Mouse (Mus musculus) intestine, embryonic 14.5 days (tissue): ENCODE data around the gene Prpf6. TPM values are rescaled to one million over a fixed set of nuclear protein-coding genes. Genes with fewer than 3 reads are reported as not detected.

Source experiments
- ATAC-seq: fragments of 200-750 bp; cut with Nextera tagmentation; replicated peaks from 2 replicates; pipeline ENCODE4 v1.8.0; 2017; ENCODE audit warnings: low read depth, moderate number of reproducible peaks, moderate TSS enrichment, moderate library complexity; ENCODE audit not compliant: low FRiP score, low TSS enrichment
- DNase-seq: peaks from one replicate; pipeline ENCODE4 v3.0.0-alpha.2; 2018; ENCODE audit warnings: low spot score
- H3K27ac ChIP-seq: fragments of 300-500 bp; sonication (generic); 2 replicates; pipeline ENCODE4 v1.5.1; 2014; ENCODE audit warnings: low read depth, mild to moderate bottlenecking, control low read depth
- H3K27me3 ChIP-seq: fragments of 300-500 bp; sonication (generic); replicated peaks from 2 replicates; pipeline ENCODE4 v1.6.1; 2014; ENCODE audit warnings: low read length, control low read depth; ENCODE audit not compliant: control insufficient read depth, insufficient read depth
- H3K36me3 ChIP-seq: fragments of 300-500 bp; sonication (generic); 2 replicates; pipeline ENCODE4 v1.6.1; 2014; ENCODE audit warnings: low read length, control low read depth; ENCODE audit not compliant: control insufficient read depth, insufficient read depth
- H3K4me1 ChIP-seq: fragments of 300-500 bp; sonication (generic); replicated peaks from 2 replicates; pipeline ENCODE4 v1.6.1; 2014; ENCODE audit warnings: low read length, control low read depth, mixed read lengths; ENCODE audit not compliant: control insufficient read depth, insufficient read depth
- H3K4me2 ChIP-seq: fragments of 300-500 bp; sonication (generic); 2 replicates; pipeline ENCODE4 v1.6.1; 2014; ENCODE audit warnings: low read length
- H3K4me3 ChIP-seq: fragments of 300-500 bp; sonication (generic); 2 replicates; pipeline ENCODE4 v1.5.1; 2014; ENCODE audit warnings: low read depth, low read length, control low read depth, mixed read lengths
- H3K9ac ChIP-seq: fragments of 300-500 bp; sonication (generic); 2 replicates; pipeline ENCODE4 v1.6.1; 2014; ENCODE audit warnings: mild to moderate bottlenecking, low read length
- H3K9me3 ChIP-seq: fragments of 300-500 bp; sonication (generic); 2 replicates; pipeline ENCODE4 v1.6.1; 2016; ENCODE audit warnings: low read length, control low read depth; ENCODE audit not compliant: control insufficient read depth
- WGBS: fragments of 180-500 bp; shearing (Covaris S2); extraction: QIAGEN DNeasy Blood & Tissue Kit; methylation state at CpG from one replicate; pipeline ENCODE4 v1.1.7; 2014; 5-methylcytosine and 5-hydroxymethylcytosine counted together
- polyA plus RNA-seq: library from polyadenylated mRNA; unstranded; fragments of >200 nt; fragmentation: Nextera tagmentation; extraction: Ambion mirVana; gene quantifications from 2 replicates; pipeline ENCODE4 v1.2.1, GENCODE M21; 2014

Prpf6 gene
- polyA plus RNA-seq, 1 experiment from 2014 or later, result 53.6 TPM

DNA sequence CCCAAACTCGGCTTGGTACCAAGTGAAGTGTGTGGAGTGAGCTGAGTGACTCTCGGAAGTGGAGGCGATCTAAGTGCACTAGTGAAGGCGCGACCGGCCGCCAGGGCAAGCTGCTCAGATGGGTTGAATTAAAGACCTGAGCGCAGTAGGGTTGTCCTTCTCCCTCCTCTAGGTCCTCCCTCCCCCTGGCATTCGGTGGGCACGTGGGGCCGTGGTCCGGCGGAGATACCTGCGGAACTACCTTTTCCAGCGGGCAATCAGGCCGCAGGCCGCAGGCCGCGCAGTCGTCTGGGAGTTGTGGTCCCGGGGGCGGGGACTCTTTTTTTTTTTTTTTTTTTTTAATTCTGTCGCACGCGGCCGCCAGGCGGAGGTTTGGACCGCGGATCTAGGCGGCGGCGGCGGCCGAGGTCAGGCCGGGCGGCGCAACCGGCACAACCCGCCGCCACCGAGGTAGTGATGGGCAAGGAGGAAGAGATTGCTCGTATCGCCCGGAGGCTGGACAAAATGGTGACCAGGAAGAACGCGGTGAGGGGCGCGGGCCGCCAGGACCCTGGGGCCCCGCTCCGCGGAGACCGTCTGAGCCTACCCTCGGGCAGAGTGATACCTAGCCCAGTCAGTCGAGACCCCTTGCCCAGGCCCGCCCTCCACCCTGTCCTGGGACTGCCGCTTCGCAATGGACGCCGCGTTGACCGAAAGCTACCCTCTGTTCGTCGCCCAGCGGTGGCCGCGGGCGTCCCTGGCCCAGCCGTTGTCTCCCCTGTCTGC, 88.5 kb downstream of the Prpf6 start, which contains the start of gene Tcea2:
Gene Tcea2 (plus strand): TSS at position 360 of the 765 bp plus-strand sequence.
- peak within 1 kb of the TSS; percentile 95 for H3K4me2 ChIP-seq
- under 1% methylated on average over 69 of the region's 69 CpGs for WGBS
- DNase-seq, result peak; percentile 90
- H3K9me3 ChIP-seq, result no peaks in the 10 kb centered on the region
- no peak within 1 kb of the TSS; the same call in 1 of the 2 replicates for H3K27ac ChIP-seq
- H3K4me3 ChIP-seq, result peak within 1 kb of the TSS; percentile 66
- peaks cover 11% of the 10 kb centered on the region; the same call in 1 of the 2 replicates for H3K4me1 ChIP-seq
- ATAC-seq, result peak; percentile 63
- no peaks in the 10 kb centered on the region for H3K27me3 ChIP-seq
- H3K36me3 ChIP-seq, result peaks cover 4% of the 10 kb centered on the region; the same call in 1 of the 2 replicates
- H3K9ac ChIP-seq, result peak within 1 kb of the TSS; percentile 84

DNA sequence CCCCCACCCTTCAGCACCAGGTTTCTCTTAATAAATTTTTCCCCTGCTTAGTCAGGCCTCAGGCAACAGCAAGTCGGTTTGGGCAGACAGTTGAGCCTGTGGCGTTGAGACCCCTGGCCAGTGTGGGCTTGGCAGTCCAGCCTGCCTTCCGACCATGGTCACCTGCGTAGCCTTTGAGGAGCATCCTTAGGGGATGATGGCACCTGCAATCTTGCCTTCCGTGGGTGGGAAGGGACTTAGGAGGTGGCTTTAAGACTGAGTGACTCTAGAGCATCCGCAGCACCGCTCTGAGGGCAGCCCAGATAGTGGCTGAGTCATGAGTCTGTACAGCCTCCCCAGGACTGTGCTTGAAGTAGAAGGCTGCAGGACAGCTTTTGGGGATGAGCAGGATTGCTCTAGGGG, 89.0 kb downstream of the Prpf6 start:
- Histone ChIP-seq H3K36me3 (peaks cover 6% of the 10 kb centered on the region; the same call in 1 of the 2 replicates), H3K9me3 (no peaks in the 10 kb centered on the region), H3K4me3 (peak overlapping the region; percentile 66), H3K4me2 (peak overlapping the region; percentile 95), H3K27me3 (no peaks in the 10 kb centered on the region), H3K9ac (peak overlapping the region; percentile 84), H3K27ac (no peak overlapping the region; the same call in 1 of the 2 replicates), H3K4me1 (peaks cover 6% of the 10 kb centered on the region; the same call in 1 of the 2 replicates)
- peak; percentile 14 for ATAC-seq
- WGBS, result 18% methylated on average over 7 of the region's 7 CpGs
- peak; percentile 75 for DNase-seq

DNA sequence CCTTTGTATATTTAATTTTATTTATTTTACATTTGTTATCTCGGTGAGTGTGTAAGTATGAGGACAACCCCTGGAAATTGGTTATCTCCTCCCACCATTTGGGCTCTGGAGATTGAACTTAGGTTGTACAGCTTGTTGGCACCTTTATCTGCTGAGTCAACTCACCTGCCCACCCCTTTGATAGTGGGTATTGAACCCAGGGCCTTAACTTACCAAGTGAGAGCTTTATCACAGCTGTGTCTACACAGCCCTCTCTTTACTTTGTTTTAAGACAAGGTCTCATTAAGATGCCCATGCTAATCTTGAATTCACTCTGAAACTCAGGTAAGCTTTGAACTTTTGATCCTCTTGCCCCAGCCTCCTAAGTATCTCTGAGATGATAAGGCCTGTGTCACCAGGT, 90.3 kb downstream of the Prpf6 start:
- WGBS, result 71% methylated on average over 1 of the region's 1 CpGs

DNA sequence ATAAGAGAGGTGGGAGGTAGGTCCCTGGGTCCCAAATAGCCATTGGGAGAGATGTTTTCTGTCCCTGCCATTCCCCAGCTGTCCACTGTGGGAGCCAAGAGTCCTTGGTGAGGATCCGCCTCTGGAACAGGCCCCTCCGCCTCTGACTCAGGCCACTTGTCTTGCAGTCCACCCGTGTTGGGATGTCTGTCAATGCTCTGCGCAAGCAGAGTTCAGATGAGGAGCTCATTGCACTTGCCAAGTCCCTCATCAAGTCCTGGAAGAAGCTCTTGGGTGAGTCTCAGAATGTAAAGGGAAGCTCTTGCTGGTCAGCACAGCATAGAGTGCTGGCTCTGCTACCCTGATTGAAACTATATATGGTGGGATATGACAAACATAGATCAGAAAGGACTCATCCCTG, 91.7 kb downstream of the Prpf6 start:
- Histone ChIP-seq H3K27ac (no peak overlapping the region), H3K4me1 (peaks cover 6% of the 10 kb centered on the region; the same call in 1 of the 2 replicates), H3K4me3 (no peak overlapping the region), H3K27me3 (no peaks in the 10 kb centered on the region), H3K4me2 (no peak overlapping the region), H3K9ac (no peak overlapping the region), H3K36me3 (peaks cover 33% of the 10 kb centered on the region), H3K9me3 (no peaks in the 10 kb centered on the region)
- no peak for DNase-seq
- WGBS, result 58% methylated on average over 4 of the region's 4 CpGs
- no peak for ATAC-seq

More for the DNA sequence above, 90.3 kb downstream of the Prpf6 start:
- H3K9ac ChIP-seq, result no peak overlapping the region
- peaks cover 19% of the 10 kb centered on the region for H3K36me3 ChIP-seq
- peaks cover 6% of the 10 kb centered on the region; the same call in 1 of the 2 replicates for H3K4me1 ChIP-seq
- no peaks in the 10 kb centered on the region for H3K27me3 ChIP-seq
- no peaks in the 10 kb centered on the region for H3K9me3 ChIP-seq
- no peak for ATAC-seq
- no peak overlapping the region for H3K27ac ChIP-seq
- no peak for DNase-seq
- H3K4me2 ChIP-seq, result no peak overlapping the region
- H3K4me3 ChIP-seq, result no peak overlapping the region

DNA sequence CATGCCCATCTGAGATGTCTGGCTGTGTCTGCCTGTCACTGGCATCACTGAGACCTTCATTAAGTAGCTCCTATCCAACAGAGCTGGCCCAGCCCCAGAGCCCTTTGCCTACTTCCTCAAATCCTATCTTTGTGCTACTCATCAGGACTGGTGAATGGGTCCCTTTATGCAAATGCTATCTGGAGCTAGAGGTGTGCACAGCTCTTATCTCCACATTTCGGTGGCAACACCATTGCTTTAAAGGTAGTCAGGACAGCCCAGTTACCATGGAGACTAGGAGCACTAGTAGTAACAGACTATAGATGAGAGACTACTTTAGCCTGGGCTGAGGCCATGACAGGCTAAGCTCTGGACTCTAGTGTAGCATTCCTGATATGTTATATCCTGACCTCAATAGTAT, 93.0 kb downstream of the Prpf6 start:
- Histone ChIP-seq H3K36me3 (peaks cover 46% of the 10 kb centered on the region), H3K9me3 (no peaks in the 10 kb centered on the region), H3K4me3 (no peak overlapping the region), H3K27ac (no peak overlapping the region), H3K9ac (no peak overlapping the region), H3K4me2 (no peak overlapping the region), H3K4me1 (peaks cover 6% of the 10 kb centered on the region; the same call in 1 of the 2 replicates), H3K27me3 (no peaks in the 10 kb centered on the region)
- DNase-seq, result no peak
- 70% methylated on average over 1 of the region's 1 CpGs for WGBS
- ATAC-seq, result no peak

DNA sequence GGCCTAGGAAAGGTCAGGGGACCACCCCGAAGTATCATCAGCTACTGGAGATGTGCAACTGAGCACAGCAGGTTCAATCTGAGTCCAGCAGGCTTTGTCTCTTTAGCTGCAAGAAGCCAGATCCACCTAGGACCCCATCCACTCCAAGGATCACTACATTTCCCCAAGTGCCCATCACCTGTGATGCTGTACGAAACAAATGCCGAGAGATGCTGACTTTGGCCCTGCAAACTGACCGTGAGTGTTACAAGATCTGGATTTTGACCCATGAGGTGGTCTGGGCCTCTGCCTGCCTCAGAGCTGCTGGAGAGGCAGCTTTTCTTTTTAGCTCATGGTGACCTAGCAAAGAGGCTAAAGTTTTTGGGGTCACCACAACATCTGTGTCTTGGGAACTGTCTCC, 94.0 kb downstream of the Prpf6 start:
- peaks cover 5% of the 10 kb centered on the region; the same call in 1 of the 2 replicates for H3K4me1 ChIP-seq
- ATAC-seq (no peak), DNase-seq (no peak)
- WGBS, result 92% methylated on average over 4 of the region's 4 CpGs
- H3K4me2 ChIP-seq, result no peak overlapping the region
- H3K27me3 ChIP-seq, result no peaks in the 10 kb centered on the region
- H3K9me3 ChIP-seq, result no peaks in the 10 kb centered on the region
- no peak overlapping the region for H3K27ac ChIP-seq
- peaks cover 47% of the 10 kb centered on the region for H3K36me3 ChIP-seq
- H3K9ac ChIP-seq, result no peak overlapping the region
- H3K4me3 ChIP-seq, result no peak overlapping the region

DNA sequence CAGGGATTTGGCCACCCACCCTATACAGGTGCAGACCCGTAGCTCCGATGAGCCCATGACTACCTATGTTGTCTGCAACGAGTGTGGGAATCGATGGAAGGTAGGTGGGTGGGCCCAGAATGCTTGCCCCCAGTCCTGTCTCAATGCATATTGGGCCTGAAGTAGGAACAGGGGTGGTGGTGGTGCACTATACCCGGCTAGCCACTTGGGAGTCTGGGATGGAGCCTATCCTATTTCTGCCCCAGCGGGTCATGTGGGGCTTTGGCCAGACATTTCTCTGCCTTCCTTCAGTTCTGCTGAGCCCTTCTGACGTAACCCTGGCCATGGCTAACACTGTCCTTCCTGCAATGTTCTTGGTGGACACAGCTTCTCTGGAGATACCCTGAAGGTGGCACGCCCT, 95.9 kb downstream of the Prpf6 start:
- no peak overlapping the region for H3K4me2 ChIP-seq

DNA sequence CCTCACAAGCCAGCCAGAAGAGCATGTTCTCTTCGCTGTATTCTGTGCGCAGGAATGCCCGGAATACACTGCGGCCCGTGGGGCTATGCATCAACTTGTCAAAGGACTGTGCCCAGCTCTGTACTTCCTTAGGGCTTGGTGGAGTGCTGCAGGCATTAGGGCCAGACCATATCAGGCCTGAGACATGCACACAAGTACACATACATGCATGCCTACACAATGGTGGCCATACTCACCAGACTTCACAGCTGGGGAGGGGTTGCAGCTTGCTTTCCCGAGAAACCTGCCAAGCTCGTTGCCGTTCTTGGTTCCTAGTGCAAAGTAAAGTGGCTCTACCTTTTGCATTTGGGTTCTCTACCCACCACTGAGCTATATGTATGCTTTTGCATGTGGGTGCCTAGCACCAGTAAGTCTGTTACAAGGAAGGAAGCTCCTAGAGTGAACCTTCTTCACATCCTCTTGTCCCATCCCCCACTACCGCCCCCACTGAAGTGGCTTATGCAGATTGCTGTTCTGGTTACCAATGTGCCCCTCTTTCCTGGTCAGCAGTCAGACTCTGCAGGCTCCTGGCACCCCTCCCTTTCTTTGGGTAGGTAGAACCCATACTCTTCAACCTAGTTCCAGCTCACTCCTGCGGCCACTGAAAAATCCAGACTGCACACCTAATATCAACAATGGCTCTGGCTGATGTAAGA, 97.9 kb downstream of the Prpf6 start:
- H3K27ac ChIP-seq, result no peak overlapping the region
- no peak overlapping the region for H3K4me2 ChIP-seq
- no peak overlapping the region for H3K9ac ChIP-seq
- DNase-seq (no peak), ATAC-seq (no peak)
- H3K4me1 ChIP-seq, result peaks cover 6% of the 10 kb centered on the region; the same call in 1 of the 2 replicates
- peaks cover 44% of the 10 kb centered on the region for H3K36me3 ChIP-seq
- H3K9me3 ChIP-seq, result no peaks in the 10 kb centered on the region
- H3K4me3 ChIP-seq, result no peak overlapping the region
- H3K27me3 ChIP-seq, result no peaks in the 10 kb centered on the region
- WGBS, result 88% methylated on average over 10 of the region's 10 CpGs

More for the DNA sequence above, 95.9 kb downstream of the Prpf6 start:
- Histone ChIP-seq H3K9me3 (no peaks in the 10 kb centered on the region), H3K4me3 (no peak overlapping the region), H3K27me3 (no peaks in the 10 kb centered on the region), H3K27ac (no peak overlapping the region), H3K9ac (no peak overlapping the region), H3K4me1 (no peaks in the 10 kb centered on the region), H3K36me3 (peaks cover 47% of the 10 kb centered on the region)
- DNase-seq (no peak), ATAC-seq (no peak)
- WGBS, result 95% methylated on average over 8 of the region's 8 CpGs
